1 mouse cellular context compared by ENCODE assay signal in the genomic region with DNA sequence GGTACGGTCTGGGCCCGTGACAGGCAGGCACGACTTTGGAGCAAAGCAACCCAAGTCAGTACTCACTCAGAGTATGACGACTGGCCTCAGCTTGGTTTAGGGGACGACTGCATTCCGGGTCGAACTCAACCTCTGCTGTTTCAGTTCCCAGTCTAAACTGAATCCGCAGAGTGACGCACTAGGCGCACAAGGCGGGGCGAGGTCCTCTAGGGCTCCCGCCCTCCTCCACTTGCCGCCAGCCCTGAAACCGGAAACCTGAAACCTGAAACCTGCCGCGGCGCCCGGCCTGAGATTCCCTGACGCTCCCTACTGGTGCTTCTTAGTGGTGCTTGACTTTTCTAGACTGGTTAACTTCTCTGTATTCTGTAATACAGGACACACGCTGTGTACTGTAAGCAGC.
A peak's percentile ranks its signal among the peaks of the same experiment; 100 is the strongest.
TF ChIP-seq lines count a peak whose summit lies in the region.

No protein-coding gene starts in this region.

TF ChIP-seq in MEL, 35 proteins besides CTCF, POLR2A, EP300 and RAD21 (continued from another document):
- TF ChIP-seq MAX (IDR thresholded peaks at IDR 0.05; ENCODE audit: low read length) (no peak; the same call in 1 of the 2 replicates), ZC3H11A (IDR thresholded peaks at IDR 0.05; ENCODE audit: low read depth, low read length) (no peak), MYB (IDR thresholded peaks at IDR 0.05; ENCODE audit: low read depth, low read length) (no peak), CHD1 (IDR thresholded peaks at IDR 0.05; ENCODE audit: low read depth, low read length) (no peak), TBP (IDR thresholded peaks at IDR 0.05; ENCODE audit: low read depth, low read length) (peak; percentile 93)
